Mouse (Mus musculus) kidney, postnatal 0 days (tissue): ENCODE measurements around the gene Lrrfip1. TPM values are rescaled to one million over a fixed set of nuclear protein-coding genes. Genes with fewer than 3 reads are reported as not detected.

Experiments used
- ATAC-seq: fragments of 200-750 bp; cut with Nextera tagmentation; replicated peaks from 2 replicates; pipeline ENCODE4 v1.8.0; 2017; ENCODE audit warnings: low read depth, moderate number of reproducible peaks, moderate TSS enrichment, moderate library complexity; ENCODE audit not compliant: low FRiP score
- DNase-seq: peaks from one replicate; pipeline ENCODE4 v3.0.0-alpha.2; 2016; ENCODE audit warnings: low spot score
- H3K27ac ChIP-seq: fragments of 300-500 bp; sonication (generic); 2 replicates; pipeline ENCODE4 v1.5.1; 2014; ENCODE audit warnings: mild to moderate bottlenecking
- H3K27me3 ChIP-seq: fragments of 300-500 bp; sonication (generic); 2 replicates; pipeline ENCODE4 v1.6.1; 2014; ENCODE audit warnings: low read length, mixed read lengths; ENCODE audit not compliant: insufficient read depth
- H3K36me3 ChIP-seq: fragments of 300-500 bp; sonication (generic); 2 replicates; pipeline ENCODE4 v1.6.1; 2014; ENCODE audit warnings: low read length, mixed read lengths; ENCODE audit not compliant: insufficient read depth
- H3K4me1 ChIP-seq: fragments of 300-500 bp; sonication (generic); replicated peaks from 2 replicates; pipeline ENCODE4 v1.6.1; 2014; ENCODE audit warnings: antibody characterized with exemption, low read length, mixed read lengths; ENCODE audit not compliant: insufficient read depth
- H3K4me2 ChIP-seq: fragments of 300-500 bp; sonication (generic); 2 replicates; pipeline ENCODE4 v1.6.1; 2014; ENCODE audit warnings: mild to moderate bottlenecking, low read length, moderate library complexity, mixed read lengths
- H3K4me3 ChIP-seq: fragments of 300-500 bp; sonication (generic); replicated peaks from 2 replicates; pipeline ENCODE4 v1.5.1; 2014; ENCODE audit warnings: low read depth, low read length
- H3K9ac ChIP-seq: fragments of 300-500 bp; sonication (generic); 2 replicates; pipeline ENCODE4 v1.6.1; 2014; ENCODE audit warnings: low read depth, low read length
- H3K9me3 ChIP-seq: fragments of 300-500 bp; sonication (generic); replicated peaks from 2 replicates; pipeline ENCODE4 v1.6.1; 2016; ENCODE audit warnings: low read length, inconsistent platforms, mixed read lengths
- CTCF ChIP-seq: IDR thresholded peaks from 2 replicates; pipeline ENCODE4 v1.5.1; 2016; ENCODE audit warnings: antibody characterized with exemption, low read depth, mild to moderate bottlenecking, moderate library complexity
- WGBS: fragments of 180-500 bp; shearing (Covaris S2); extraction: QIAGEN DNeasy Blood & Tissue Kit; methylation state at CpG from one replicate; pipeline ENCODE4 v1.1.7; 2014; 5-methylcytosine and 5-hydroxymethylcytosine counted together
- polyA plus RNA-seq: library from polyadenylated mRNA; unstranded; fragments of >200 nt; fragmentation: Nextera tagmentation; extraction: Ambion mirVana; gene quantifications from 2 replicates; pipeline ENCODE4 v1.2.1, GENCODE M21; 2015

Gene Lrrfip1
- polyA plus RNA-seq, 1 experiment from 2014 or later: 46.3 TPM

GRCm38 (mm10) chr1:91046237-91046636 is 47.7 kb downstream of the Lrrfip1 start:
- no peak overlapping the region for H3K27ac ChIP-seq
- TF ChIP-seq CTCF: no peak
- H3K4me3 ChIP-seq: no peak overlapping the region
- ATAC-seq (no peak), DNase-seq (no peak)
- H3K27me3 ChIP-seq: no peaks in the 10 kb centered on the region
- no peak overlapping the region for H3K9ac ChIP-seq
- H3K4me1 ChIP-seq: no peaks in the 10 kb centered on the region; the same call in none of the 2 replicates
- H3K9me3 ChIP-seq: no peaks in the 10 kb centered on the region
- no peak overlapping the region for H3K4me2 ChIP-seq
- no peaks in the 10 kb centered on the region for H3K36me3 ChIP-seq
- WGBS: 49% methylated on average over 5 of the region's 5 CpGs

- TF ChIP-seq CTCF: no peak
Measured at GRCm38 (mm10) chr1:91049296-91049695, 50.8 kb downstream of the Lrrfip1 start.

DNA sequence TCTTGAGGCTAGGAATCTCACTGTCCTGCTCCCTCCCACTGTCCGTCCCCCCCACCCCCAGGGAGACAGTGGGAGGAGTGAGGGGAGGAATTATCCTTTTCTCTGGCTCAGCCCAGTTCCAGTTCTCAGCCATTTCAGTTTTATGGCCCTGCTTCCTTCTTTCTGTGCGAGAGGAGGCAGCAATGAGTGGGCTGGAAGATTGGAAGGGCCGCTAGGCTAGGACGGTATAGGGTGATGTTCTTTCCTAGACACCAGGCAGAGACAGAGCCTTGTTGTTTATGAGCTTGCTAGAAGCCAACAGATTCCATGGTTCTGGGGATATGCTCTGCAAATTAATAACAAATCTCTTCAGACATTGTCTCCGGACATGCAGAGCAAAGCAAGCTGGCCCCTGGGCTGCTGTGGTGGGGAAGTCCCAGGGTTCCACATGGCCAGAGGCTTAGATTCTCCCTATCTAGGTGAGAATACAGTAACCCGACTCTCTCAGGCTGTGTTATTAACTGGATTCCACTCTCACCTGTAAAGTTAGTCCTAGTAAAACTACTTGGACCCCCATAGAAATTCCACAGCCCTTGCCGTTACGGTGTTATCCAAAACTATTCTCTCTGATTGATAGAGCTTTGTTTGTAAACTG is 53.0 kb downstream of the Lrrfip1 start:
- no peaks in the 10 kb centered on the region for H3K9me3 ChIP-seq
- H3K36me3 ChIP-seq: no peaks in the 10 kb centered on the region
- DNase-seq: peak; percentile 76
- peak overlapping the region; percentile 80 for H3K4me2 ChIP-seq
- no peak for ATAC-seq
- no peak overlapping the region for H3K9ac ChIP-seq
- H3K4me3 ChIP-seq: no peak overlapping the region
- WGBS: 48% methylated on average over 8 of the region's 8 CpGs
- peak; percentile 34; the same call in 1 of the 2 replicates for TF ChIP-seq CTCF
- no peak overlapping the region; the same call in 1 of the 2 replicates for H3K27ac ChIP-seq
- peaks cover 28% of the 10 kb centered on the region for H3K4me1 ChIP-seq
- no peaks in the 10 kb centered on the region for H3K27me3 ChIP-seq

More at GRCm38 (mm10) chr1:91049296-91049695, 50.8 kb downstream of the Lrrfip1 start:
- H3K4me2 ChIP-seq: no peak overlapping the region
- no peaks in the 10 kb centered on the region for H3K9me3 ChIP-seq
- DNase-seq (no peak), ATAC-seq (no peak)
- no peak overlapping the region for H3K9ac ChIP-seq
- H3K27ac ChIP-seq: no peak overlapping the region
- peaks cover 13% of the 10 kb centered on the region for H3K4me1 ChIP-seq
- no peaks in the 10 kb centered on the region for H3K27me3 ChIP-seq
- H3K4me3 ChIP-seq: no peak overlapping the region
- H3K36me3 ChIP-seq: no peaks in the 10 kb centered on the region
- 74% methylated on average over 6 of the region's 6 CpGs for WGBS

- WGBS: under 1% methylated on average over 28 of the region's 28 CpGs
- H3K4me2 ChIP-seq: peak overlapping the region; percentile 80
- no peaks in the 10 kb centered on the region for H3K9me3 ChIP-seq
- no peak for TF ChIP-seq CTCF
- H3K4me3 ChIP-seq: peak overlapping the region; percentile 54
- H3K9ac ChIP-seq: peak overlapping the region; percentile 75
- DNase-seq (peak; percentile 97), ATAC-seq (peak; percentile 93)
- H3K27ac ChIP-seq: peak overlapping the region; percentile 94
- no peaks in the 10 kb centered on the region for H3K27me3 ChIP-seq
- peaks cover 28% of the 10 kb centered on the region for H3K4me1 ChIP-seq
- H3K36me3 ChIP-seq: no peaks in the 10 kb centered on the region
Measured at GRCm38 (mm10) chr1:91052747-91053181, 54.2 kb downstream of the Lrrfip1 start.

DNA sequence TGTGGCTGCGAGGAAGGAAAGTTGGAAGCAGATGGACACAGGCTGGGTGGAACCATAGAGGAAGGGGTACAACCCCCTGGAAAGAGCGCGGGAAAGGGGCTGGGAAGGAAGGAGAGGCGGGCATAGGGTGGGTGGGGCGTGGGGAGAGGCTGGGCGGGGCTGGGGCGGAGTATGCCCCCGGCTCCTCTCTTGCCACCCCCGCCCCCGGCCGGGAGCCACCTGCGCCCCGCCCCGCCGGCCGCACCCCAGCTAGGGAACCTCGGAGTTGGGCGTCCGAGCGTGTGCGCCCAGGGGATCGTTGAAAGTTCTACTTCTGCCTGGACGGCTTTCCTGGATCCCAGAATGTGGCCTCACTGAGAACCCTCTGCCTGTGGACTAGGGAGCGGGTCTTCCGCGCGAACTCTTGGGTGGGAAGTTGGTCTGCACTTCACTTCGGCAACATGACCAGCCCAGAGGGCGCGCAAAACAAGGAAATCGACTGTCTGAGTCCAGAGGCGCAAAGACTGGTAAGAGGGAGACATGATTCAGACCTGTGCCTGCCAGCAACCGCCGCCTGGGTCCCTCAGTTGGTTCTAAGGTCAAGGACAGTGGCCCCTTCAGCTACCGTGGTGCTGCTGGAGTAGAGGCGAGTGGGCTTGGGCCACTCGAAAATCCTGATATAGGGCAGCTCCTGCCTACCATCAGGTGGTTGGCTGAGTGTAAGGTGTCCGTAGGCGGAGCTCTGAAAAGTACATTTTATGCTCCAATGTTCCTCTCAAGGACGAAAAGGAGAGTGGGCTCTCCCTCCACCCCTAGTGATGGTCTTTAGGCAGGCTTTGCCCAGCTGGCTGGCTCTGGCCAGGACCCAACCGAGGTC is 54.9 kb downstream of the Lrrfip1 start:
- H3K4me2 ChIP-seq: peak overlapping the region; percentile 80
- DNase-seq (peak; percentile 57), ATAC-seq (peak; percentile 63)
- peak overlapping the region; percentile 54 for H3K4me3 ChIP-seq
- peak overlapping the region; percentile 75 for H3K9ac ChIP-seq
- H3K4me1 ChIP-seq: peaks cover 28% of the 10 kb centered on the region
- H3K27me3 ChIP-seq: no peaks in the 10 kb centered on the region
- TF ChIP-seq CTCF: no peak; the same call in 1 of the 2 replicates
- H3K9me3 ChIP-seq: no peaks in the 10 kb centered on the region
- H3K36me3 ChIP-seq: no peaks in the 10 kb centered on the region
- WGBS: 2% methylated on average over 33 of the region's 41 CpGs
- H3K27ac ChIP-seq: peak overlapping the region; percentile 94

DNA sequence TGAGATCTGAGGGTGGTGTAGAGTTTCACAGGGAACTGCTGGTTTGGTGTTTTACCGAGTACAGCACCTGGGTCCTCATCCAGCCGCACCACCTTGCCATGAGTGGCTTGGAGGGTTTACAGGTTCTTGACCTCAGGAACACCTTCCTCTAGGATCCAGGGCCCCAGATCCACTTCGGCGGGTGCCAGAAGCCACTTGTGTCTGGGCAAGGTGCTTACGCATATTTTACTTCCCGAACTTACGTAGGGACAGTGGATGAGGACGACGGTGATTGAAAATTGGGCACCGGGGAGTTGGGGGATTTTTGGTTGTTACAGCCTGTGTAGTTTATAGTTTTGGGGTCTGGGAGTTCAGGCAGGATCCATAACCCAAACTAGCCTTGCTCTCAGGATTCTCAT is 55.5 kb downstream of the Lrrfip1 start:
- 35% methylated on average over 10 of the region's 10 CpGs for WGBS
- H3K27ac ChIP-seq: peak overlapping the region; percentile 94
- H3K27me3 ChIP-seq: no peaks in the 10 kb centered on the region
- peak overlapping the region; percentile 54 for H3K4me3 ChIP-seq
- DNase-seq (no peak), ATAC-seq (no peak)
- no peaks in the 10 kb centered on the region for H3K9me3 ChIP-seq
- H3K9ac ChIP-seq: peak overlapping the region; percentile 75
- TF ChIP-seq CTCF: no peak
- peaks cover 28% of the 10 kb centered on the region for H3K4me1 ChIP-seq
- peak overlapping the region; percentile 80 for H3K4me2 ChIP-seq
- H3K36me3 ChIP-seq: no peaks in the 10 kb centered on the region
